Mouse (Mus musculus): ENCODE data around the gene Tspoap1. TPM values are rescaled to one million over a fixed set of nuclear protein-coding genes. Genes with fewer than 3 reads are reported as not detected.
A peak's percentile ranks its signal among the peaks of the same experiment; 100 is the strongest.

Gene Tspoap1
- polyA plus RNA-seq, 1 experiment: 1.3 TPM

DNA sequence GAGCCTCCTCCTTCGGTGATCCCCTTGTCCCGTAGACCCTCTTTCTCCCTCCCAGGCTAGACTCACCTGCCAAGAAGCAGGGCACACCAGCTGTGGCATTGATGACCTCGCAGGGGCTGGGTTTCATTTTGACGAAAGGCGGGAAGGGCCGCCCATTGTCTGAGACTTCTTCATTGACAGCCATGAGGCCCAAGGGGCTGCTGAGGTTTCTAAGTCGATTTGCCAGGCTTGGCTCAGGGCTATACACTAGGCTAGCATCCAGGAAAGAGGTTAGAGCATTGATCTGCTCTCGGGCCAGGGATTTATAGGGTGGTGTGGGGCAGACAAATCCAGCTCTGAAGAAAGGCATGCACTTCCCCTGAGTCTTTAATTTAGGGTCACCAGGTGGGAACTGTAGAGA, 54.5 kb downstream of the Tspoap1 start:
- Histone ChIP-seq H3K27ac (ENCODE audit: insufficient read depth, low read depth, low read length) (no peak overlapping the region), H3K4me1 (ENCODE audit: control insufficient read depth, insufficient read depth, insufficient read length, low read length) (no peaks in the 10 kb centered on the region), H3K36me3 (ENCODE audit: control insufficient read depth, insufficient read depth, low read length) (no peaks in the 10 kb centered on the region), H3K27me3 (ENCODE audit: control insufficient read depth, insufficient read depth, low read length) (0 out of 2 replicates have a peak, but pooled peaks cover 5% of the 10 kb centered on the region), H3K4me3 (ENCODE audit: low read depth, low read length) (no peak overlapping the region)
- 69% methylated on average over 8 of the region's 8 CpGs for WGBS
- TF ChIP-seq POLR2A (IDR thresholded peaks at IDR 0.05; ENCODE audit: low read depth, low read length): no peak
- TF ChIP-seq CTCF (IDR thresholded peaks at IDR 0.05; ENCODE audit: extremely low read depth, insufficient read length, insufficient replicate concordance, low read depth, low read length): no peak

DNA sequence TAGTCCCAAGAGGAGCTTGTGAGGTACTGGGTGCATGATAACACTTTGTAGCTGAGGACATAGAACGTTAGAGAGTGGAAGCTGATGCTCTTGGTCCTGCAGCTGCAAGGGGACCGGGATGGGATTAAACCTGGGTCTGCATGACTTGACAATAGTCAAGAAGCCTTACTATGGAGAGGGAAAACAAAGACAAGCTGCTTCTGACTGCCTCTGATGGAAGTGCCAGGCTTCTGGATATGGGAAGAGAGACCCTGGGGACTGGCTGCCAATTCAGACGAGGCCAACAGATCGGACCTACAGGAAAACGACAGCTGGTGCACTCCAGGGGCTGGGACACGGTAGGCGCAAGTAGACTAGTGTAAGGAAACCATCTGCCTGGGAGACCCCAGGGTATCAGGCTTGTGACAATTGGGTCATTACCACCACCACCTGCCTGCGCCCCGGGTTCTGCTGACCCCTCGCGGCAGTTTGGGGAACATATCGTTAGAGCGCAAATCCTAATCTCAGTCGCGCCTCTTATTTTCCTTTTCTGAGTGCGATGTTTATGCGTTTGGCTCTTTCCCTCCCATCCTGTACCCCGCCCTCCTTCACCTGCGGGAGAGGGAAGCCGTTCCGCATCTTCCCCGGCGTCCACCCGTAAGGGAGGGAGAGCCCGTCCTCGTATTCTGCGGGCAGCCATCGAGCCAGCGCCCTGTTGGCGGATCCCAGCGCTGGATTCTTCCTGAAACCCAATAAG, 56.5 kb downstream of the Tspoap1 start:
- H3K27ac ChIP-seq (ENCODE audit: insufficient read depth, low read depth, low read length): no peak overlapping the region
- no peaks in the 10 kb centered on the region for H3K36me3 ChIP-seq (ENCODE audit: control insufficient read depth, insufficient read depth, low read length)
- peak overlapping the region; percentile 52 for H3K4me3 ChIP-seq (ENCODE audit: low read depth, low read length)
- H3K27me3 ChIP-seq (ENCODE audit: control insufficient read depth, insufficient read depth, low read length): 0 out of 2 replicates have a peak, but pooled peaks cover 5% of the 10 kb centered on the region
- no peaks in the 10 kb centered on the region for H3K4me1 ChIP-seq (ENCODE audit: control insufficient read depth, insufficient read depth, insufficient read length, low read length)
- WGBS: 4% methylated on average over 31 of the region's 31 CpGs
- TF ChIP-seq CTCF (IDR thresholded peaks at IDR 0.05; ENCODE audit: extremely low read depth, insufficient read length, insufficient replicate concordance, low read depth, low read length) (peak; percentile 62; the same call in 1 of the 2 replicates), POLR2A (IDR thresholded peaks at IDR 0.05; ENCODE audit: low read depth, low read length) (no peak)

GRCm38 (mm10) chr11:87817443-87817773, 57.1 kb downstream of the Tspoap1 start:
- Histone ChIP-seq H3K4me3 (ENCODE audit: low read depth, low read length) (no peak overlapping the region), H3K27ac (ENCODE audit: insufficient read depth, low read depth, low read length) (no peak overlapping the region), H3K27me3 (ENCODE audit: control insufficient read depth, insufficient read depth, low read length) (0 out of 2 replicates have a peak, but pooled peaks cover 5% of the 10 kb centered on the region), H3K4me1 (ENCODE audit: control insufficient read depth, insufficient read depth, insufficient read length, low read length) (no peaks in the 10 kb centered on the region), H3K36me3 (ENCODE audit: control insufficient read depth, insufficient read depth, low read length) (no peaks in the 10 kb centered on the region)
- TF ChIP-seq POLR2A (IDR thresholded peaks at IDR 0.05; ENCODE audit: low read depth, low read length): no peak
- no peak for TF ChIP-seq CTCF (IDR thresholded peaks at IDR 0.05; ENCODE audit: extremely low read depth, insufficient read length, insufficient replicate concordance, low read depth, low read length)
- 42% methylated on average over 4 of the region's 4 CpGs for WGBS

- H3K27me3 ChIP-seq (ENCODE audit: control insufficient read depth, insufficient read depth, low read length): no peaks in the 10 kb centered on the region
- H3K36me3 ChIP-seq (ENCODE audit: control insufficient read depth, insufficient read depth, low read length): no peaks in the 10 kb centered on the region
- no peak overlapping the region for H3K4me3 ChIP-seq (ENCODE audit: low read depth, low read length)
- no peak overlapping the region for H3K27ac ChIP-seq (ENCODE audit: insufficient read depth, low read depth, low read length)
- H3K4me1 ChIP-seq (ENCODE audit: control insufficient read depth, insufficient read depth, insufficient read length, low read length): no peaks in the 10 kb centered on the region
- WGBS: 57% methylated on average over 5 of the region's 5 CpGs
- TF ChIP-seq CTCF (IDR thresholded peaks at IDR 0.05; ENCODE audit: extremely low read depth, insufficient read length, insufficient replicate concordance, low read depth, low read length): no peak
- TF ChIP-seq POLR2A (IDR thresholded peaks at IDR 0.05; ENCODE audit: low read depth, low read length): no peak
These were observed 61.2 kb downstream of the Tspoap1 start for GRCm38 (mm10) chr11:87821502-87821901.

DNA sequence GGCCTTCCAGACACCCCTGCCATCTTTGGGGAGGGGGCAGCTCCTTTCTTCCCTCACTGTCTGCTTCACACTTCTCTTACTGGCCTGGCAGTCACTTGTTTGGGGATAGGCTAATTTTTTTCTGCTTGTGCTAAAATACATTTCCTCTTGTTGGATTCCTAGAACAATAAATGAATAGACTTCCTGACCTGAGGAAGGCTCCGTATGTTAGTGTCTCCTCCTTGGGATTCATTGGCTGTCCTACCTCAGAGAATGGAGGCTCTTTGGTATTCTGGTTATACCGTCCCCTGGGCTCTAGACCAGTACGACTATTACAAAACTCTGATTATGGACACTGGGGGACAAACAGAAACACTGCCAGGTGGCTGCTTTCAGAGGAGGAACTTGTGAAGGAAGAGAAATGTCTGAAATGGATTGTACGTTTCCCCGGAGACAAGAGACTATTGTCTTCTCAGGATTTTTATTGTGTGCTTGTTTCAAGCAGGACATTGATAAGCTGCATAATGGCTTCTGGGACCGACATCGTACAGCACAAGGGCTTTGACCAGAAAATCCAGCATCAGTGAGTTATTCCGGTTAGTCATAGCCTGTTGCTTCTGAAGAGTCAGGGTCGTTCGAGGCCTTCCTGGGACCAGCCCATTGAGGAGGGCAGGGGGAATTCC, 68.0 kb downstream of the Tspoap1 start, which contains the start of gene Lpo:
Lpo (minus strand) TSS at position 51 of the 662 bp plus-strand sequence.
- H3K4me1 ChIP-seq (ENCODE audit: control insufficient read depth, insufficient read depth, insufficient read length, low read length): no peaks in the 10 kb centered on the region
- WGBS: 20% methylated on average over 10 of the region's 10 CpGs
- TF ChIP-seq CTCF (IDR thresholded peaks at IDR 0.05; ENCODE audit: extremely low read depth, insufficient read length, insufficient replicate concordance, low read depth, low read length) (no peak), POLR2A (IDR thresholded peaks at IDR 0.05; ENCODE audit: low read depth, low read length) (no peak)
- no peak within 1 kb of the TSS for H3K27ac ChIP-seq (ENCODE audit: insufficient read depth, low read depth, low read length)
- no peak within 1 kb of the TSS for H3K4me3 ChIP-seq (ENCODE audit: low read depth, low read length)
- no peaks in the 10 kb centered on the region for H3K27me3 ChIP-seq (ENCODE audit: control insufficient read depth, insufficient read depth, low read length)
- no peaks in the 10 kb centered on the region for H3K36me3 ChIP-seq (ENCODE audit: control insufficient read depth, insufficient read depth, low read length)

Other genes with a start within 250 kb of the Tspoap1 start
- gene Gm11492, start 193.9 kb upstream of the Tspoap1 start, polyA plus RNA-seq (2012; rRNA removed): not detected in 2 replicates
- 11.3 and 19.8 TPM in 2 replicates for gene Sept4, start 191.6 kb upstream of the Tspoap1 start, polyA plus RNA-seq (2012; rRNA removed)
- 28.3 and 60.0 TPM in 2 replicates for gene Mtmr4, start 168.4 kb upstream of the Tspoap1 start, polyA plus RNA-seq (2012; rRNA removed)
- gene Hsf5, start 143.4 kb upstream of the Tspoap1 start, polyA plus RNA-seq (2012; rRNA removed): 0.13 and 0.34 TPM in 2 replicates
- 16.3 and 19.6 TPM in 2 replicates for gene Rnf43, start 97.8 kb upstream of the Tspoap1 start, polyA plus RNA-seq (2012; rRNA removed)
- gene Supt4a, start 23.0 kb upstream of the Tspoap1 start, polyA plus RNA-seq (2012; rRNA removed): 21.5 and 43.3 TPM in 2 replicates
- gene Mpo, start 33.0 kb downstream of the Tspoap1 start, polyA plus RNA-seq (2012; rRNA removed): 0.08 and 0.14 TPM in 2 replicates
- 0.20 TPM in 1 of 2 replicates, not detected in the other for gene Lpo, start 67.7 kb downstream of the Tspoap1 start, polyA plus RNA-seq (2012; rRNA removed)
- 2.4 and 5.0 TPM in 2 replicates for gene Mks1, start 92.7 kb downstream of the Tspoap1 start, polyA plus RNA-seq (2012; rRNA removed)
- gene Epx, start 115.0 kb downstream of the Tspoap1 start, polyA plus RNA-seq (2012; rRNA removed): 0.08 TPM in 1 of 2 replicates, not detected in the other
- gene Olfr462, start 131.7 kb downstream of the Tspoap1 start, polyA plus RNA-seq (2012; rRNA removed): not detected in 2 replicates
- gene Olfr463, start 136.8 kb downstream of the Tspoap1 start, polyA plus RNA-seq (2012; rRNA removed): not detected in 2 replicates
- not detected in 2 replicates for gene Olfr464, start 160.4 kb downstream of the Tspoap1 start, polyA plus RNA-seq (2012; rRNA removed)
- 72.7 and 140 TPM in 2 replicates for gene Dynll2, start 227.0 kb downstream of the Tspoap1 start, polyA plus RNA-seq (2012; rRNA removed)

Data from small intestine, adult 2 months (tissue).